Mouse (Mus musculus) C2C12 (cell line): Measurements from ENCODE around the gene Frmd4a.

Experiments used
- CTCF ChIP-seq: IDR thresholded peaks from one replicate; pipeline ENCODE4 v1.5.1; 2011; ENCODE audit not compliant: control insufficient read depth, insufficient read depth, insufficient read length
- MAX ChIP-seq: IDR thresholded peaks from one replicate; pipeline ENCODE4 v1.6.1; 2011; ENCODE audit warnings: mild to moderate bottlenecking, control low read depth
- MYOD1 ChIP-seq: IDR thresholded peaks from one replicate; pipeline ENCODE4 v1.6.1; 2011; ENCODE audit warnings: low read depth; ENCODE audit not compliant: control insufficient read depth, insufficient read length
- USF1 ChIP-seq: IDR thresholded peaks from one replicate; pipeline ENCODE4 v1.6.1; 2011; ENCODE audit warnings: low read depth, mild to moderate bottlenecking, control low read depth, moderate library complexity

- TF ChIP-seq CTCF, result no peak
- peak; percentile 76 for TF ChIP-seq MYOD1
- no peak for TF ChIP-seq USF1
- peak; percentile 69 for TF ChIP-seq MAX
These were observed 428.3 kb downstream of the Frmd4a start for GRCm38 (mm10) chr2:4445629-4446400.
